Mouse (Mus musculus) liver, adult 2 months (tissue): ENCODE results near the gene Gtf3c2.

Experiments used
- CTCF ChIP-seq: fragments of 200-500 bp; IDR thresholded peaks from 2 replicates; pipeline ENCODE4 v1.5.1; 2011; ENCODE audit warnings: low read depth, low read length, control low read depth
- POLR2A ChIP-seq: fragments of 200-500 bp; IDR thresholded peaks from 2 replicates; pipeline ENCODE4 v1.6.1; 2011; ENCODE audit warnings: low read length, control low read depth; ENCODE audit not compliant: insufficient read depth; ENCODE audit errors: extremely low read depth

- no peak for TF ChIP-seq CTCF
- TF ChIP-seq POLR2A: no peak
Measured at GRCm38 (mm10) chr5:31204421-31204820, 24.5 kb upstream of the Gtf3c2 start.
